Mouse (Mus musculus) E14TG2a.4 (cell line): ENCODE results near the gene Dnase1l3.

ENCODE experiments used
- CTCF ChIP-seq: conservative IDR thresholded peaks from 2 replicates; pipeline ENCODE4 v1.5.1; 2014; ENCODE audit warnings: low read length
- POU5F1 ChIP-seq: IDR thresholded peaks from 2 replicates; pipeline ENCODE4 v1.6.1; 2014; ENCODE audit warnings: low read length, borderline replicate concordance

DNA sequence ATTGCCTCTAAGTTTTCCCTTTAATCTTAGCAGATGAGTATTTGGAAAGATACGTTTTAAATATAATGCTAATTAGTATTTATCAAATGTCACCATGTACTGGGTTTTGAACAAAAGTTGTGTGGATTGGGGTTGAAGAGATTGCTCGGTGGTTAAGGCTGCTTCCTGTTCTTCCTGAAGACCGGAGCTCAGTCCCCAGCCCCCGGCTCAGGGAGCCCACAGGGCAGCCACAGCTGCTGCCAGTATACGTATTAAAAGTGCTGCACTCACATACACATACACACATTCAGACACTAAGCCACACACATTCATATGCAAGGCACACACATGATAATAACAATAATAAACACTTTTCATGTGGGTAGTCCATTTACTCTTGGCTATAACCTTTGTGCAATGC, 43.8 kb upstream of the Dnase1l3 start:
- TF ChIP-seq CTCF, result no peak
- TF ChIP-seq POU5F1, result no peak
